Comparison of ENCODE assay signal across 11 mouse cellular contexts in the genomic region with DNA sequence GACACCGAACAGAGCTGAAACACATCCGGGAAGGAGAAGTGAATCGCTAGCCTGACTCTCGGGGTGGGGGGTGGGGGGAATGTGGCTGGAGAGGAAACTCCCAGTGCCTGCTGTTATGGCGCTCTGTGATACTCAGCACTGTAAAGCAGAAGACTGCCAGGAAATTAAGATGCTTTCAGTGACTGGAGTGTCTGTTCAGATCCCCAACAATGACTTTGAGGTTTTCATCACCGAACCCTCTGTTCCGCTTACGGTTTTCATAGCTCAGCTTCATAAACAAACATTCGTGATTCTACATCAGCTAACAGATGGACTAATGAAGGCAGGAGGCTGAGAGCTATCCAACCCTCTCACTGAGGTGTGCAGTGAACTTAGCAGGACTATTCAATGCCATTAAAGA. TPM values are rescaled to one million over a fixed set of nuclear protein-coding genes. Genes with fewer than 3 reads are reported as not detected.
DNase-seq lines count a peak whose midpoint lies in the region; ATAC-seq lines count a peak whose summit lies in the region.
"Had no signal": no experiment of that assay in that cellular context is flagged by ENCODE, and none has a peak within 500 bp of the region (broad histone marks: within the 10 kb centered on the region; RNA-seq: fewer than 3 reads in every experiment).

No protein-coding gene starts in this region.

- peaks cover 4% of the 10 kb centered on the region for H3K27me3 ChIP-seq in embryonic facial prominence, embryonic 13.5 days
- peaks cover 13% of the 10 kb centered on the region for H3K27me3 ChIP-seq in embryonic facial prominence, embryonic 10.5 days (replicated peaks; ENCODE audit: low read depth, poor library complexity, severe bottlenecking)
- peaks cover 11% of the 10 kb centered on the region for H3K27me3 ChIP-seq in kidney, embryonic 15.5 days
- H3K27me3 ChIP-seq: midbrain, embryonic 15.5 days had no signal

- H3K4me2 ChIP-seq in embryonic facial prominence, embryonic 13.5 days = peak overlapping the region; percentile 7; the same call in 1 of the 2 replicates
- H3K4me2 ChIP-seq in kidney, embryonic 15.5 days = 0 out of 2 replicates have a peak overlapping the region, but pooled peaks have one; percentile 4
- H3K4me2 ChIP-seq: midbrain, embryonic 15.5 days had no signal

- no peak overlapping the region for H3K9ac ChIP-seq in embryonic facial prominence, embryonic 13.5 days
- H3K9ac ChIP-seq in kidney, embryonic 15.5 days = no peak overlapping the region
- H3K9ac ChIP-seq: midbrain, embryonic 15.5 days had no signal

- H3K9me3 ChIP-seq in embryonic facial prominence, embryonic 13.5 days = no peaks in the 10 kb centered on the region
- no peaks in the 10 kb centered on the region for H3K9me3 ChIP-seq in embryonic facial prominence, embryonic 10.5 days
- no peaks in the 10 kb centered on the region for H3K9me3 ChIP-seq in kidney, embryonic 15.5 days (replicated peaks)
- H3K9me3 ChIP-seq: midbrain, embryonic 15.5 days had no signal

- no peak overlapping the region for H3K27ac ChIP-seq in embryonic facial prominence, embryonic 13.5 days
- H3K27ac ChIP-seq in embryonic facial prominence, embryonic 10.5 days (replicated peaks) = no peak overlapping the region
- H3K27ac ChIP-seq in kidney, embryonic 15.5 days = no peak overlapping the region
- H3K27ac ChIP-seq: midbrain, embryonic 15.5 days had no signal

- no peaks in the 10 kb centered on the region for H3K36me3 ChIP-seq in embryonic facial prominence, embryonic 13.5 days
- H3K36me3 ChIP-seq in embryonic facial prominence, embryonic 10.5 days (replicated peaks) = no peaks in the 10 kb centered on the region
- no peaks in the 10 kb centered on the region for H3K36me3 ChIP-seq in kidney, embryonic 15.5 days
- H3K36me3 ChIP-seq: midbrain, embryonic 15.5 days had no signal

- no peak for DNase-seq in embryonic facial prominence, embryonic 10.5 days (ENCODE audit: low spot score)
- DNase-seq in kidney, postnatal 4 days = no peak
- no peak for DNase-seq in yolk sac, embryonic 10.5 days (ENCODE audit: low spot score)
- no peak for DNase-seq in neural tube, embryonic 10.5 days (ENCODE audit: extremely low spot score, low spot score)

- 57% methylated on average over 9 of the region's 9 CpGs for WGBS in embryonic facial prominence, embryonic 13.5 days
- 68% methylated on average over 9 of the region's 9 CpGs for WGBS in embryonic facial prominence, embryonic 10.5 days
- 60% methylated on average over 9 of the region's 9 CpGs for WGBS in kidney, embryonic 15.5 days

- H3K4me1 ChIP-seq in embryonic facial prominence, embryonic 13.5 days = no peaks in the 10 kb centered on the region
- no peaks in the 10 kb centered on the region for H3K4me1 ChIP-seq in embryonic facial prominence, embryonic 10.5 days
- H3K4me1 ChIP-seq in kidney, embryonic 15.5 days = no peaks in the 10 kb centered on the region

- no peak for ATAC-seq in embryonic facial prominence, embryonic 13.5 days (ENCODE audit: insufficient number of reproducible peaks, insufficient read depth, low FRiP score, low TSS enrichment, low read depth)
- no peak for ATAC-seq in kidney, embryonic 15.5 days (replicated peaks; ENCODE audit: low FRiP score)
- peak; percentile 62 for ATAC-seq in common myeloid progenitor, adult 5-6 weeks (replicated peaks; ENCODE audit: low read depth, poor library complexity, severe bottlenecking)
- ATAC-seq in megakaryocyte progenitor cell, adult 5-6 weeks (replicated peaks; ENCODE audit: poor library complexity) = peak; percentile 59
- ATAC-seq: inflammation-experienced regulatory T-cells, adult 6 months; midbrain, embryonic 15.5 days had no signal

- no peak overlapping the region for H3K4me3 ChIP-seq in embryonic facial prominence, embryonic 13.5 days
- H3K4me3 ChIP-seq in embryonic facial prominence, embryonic 10.5 days = no peak overlapping the region
- no peak overlapping the region for H3K4me3 ChIP-seq in kidney, embryonic 15.5 days (replicated peaks)
- H3K4me3 ChIP-seq: midbrain, embryonic 15.5 days had no signal

RNA-seq across cellular contexts. Expression of gene Rgs7bp, which starts 7.4 kb away (rescaled TPM):
- polyA plus RNA-seq in embryonic facial prominence, embryonic 13.5 days (2015; fragmentation: Nextera tagmentation; extraction: Ambion mirVana) = 2.3 and 2.7 TPM in 2 replicates
- polyA plus RNA-seq in embryonic facial prominence, embryonic 10.5 days (2016; fragmentation: Nextera tagmentation; extraction: Ambion mirVana) = 0.73 and 0.91 TPM in 2 replicates
- 2.5 TPM in 2 replicates for polyA plus RNA-seq in kidney, embryonic 15.5 days (2015; fragmentation: Nextera tagmentation; extraction: Ambion mirVana)
- 1.7 and 3.0 TPM in 2 replicates for total RNA-seq in common myeloid progenitor, adult 5-6 weeks (2017)
- 0.44 and 0.52 TPM in 2 replicates for total RNA-seq in megakaryocyte progenitor cell, adult 5-6 weeks (2015)
- 0.37 and 0.51 TPM in 2 replicates for total RNA-seq in megakaryocyte progenitor cell, adult 5-6 weeks (2017)

RNA-seq across cellular contexts. Expression of gene 4933425L06Rik, which starts 34.5 kb away (rescaled TPM):
- not detected in 2 replicates for polyA plus RNA-seq in embryonic facial prominence, embryonic 13.5 days (2015; fragmentation: Nextera tagmentation; extraction: Ambion mirVana)
- not detected in 2 replicates for polyA plus RNA-seq in embryonic facial prominence, embryonic 10.5 days (2016; fragmentation: Nextera tagmentation; extraction: Ambion mirVana)
- polyA plus RNA-seq in kidney, embryonic 15.5 days (2015; fragmentation: Nextera tagmentation; extraction: Ambion mirVana) = not detected in 2 replicates
- total RNA-seq in common myeloid progenitor, adult 5-6 weeks (2017) = not detected in 2 replicates
- not detected in 2 replicates for total RNA-seq in megakaryocyte progenitor cell, adult 5-6 weeks (2015)
- total RNA-seq in megakaryocyte progenitor cell, adult 5-6 weeks (2017) = not detected in 2 replicates
- total RNA-seq: left cerebral cortex, postnatal 14 days had no signal
- polyA plus RNA-seq: inflammation-experienced regulatory T-cells, adult 6 months; midbrain, embryonic 15.5 days had no signal

Comparison
In these comparisons a context has a peak if more than half of its experiments do, and no peak if none do; other contexts are left out.
1. ATAC-seq: peak in common myeloid progenitor, adult 5-6 weeks (single experiment) and megakaryocyte progenitor cell, adult 5-6 weeks (single experiment); none in embryonic facial prominence, embryonic 13.5 days (single experiment) and kidney, embryonic 15.5 days (single experiment).